Mouse (Mus musculus): ENCODE measurements at regions not wholly inside any gene's neighbourhood (a gene's known extent, or its start where the extent isn't known, plus 50 kb on each side); places are given as distances from the start of the nearest gene placed in this dataset.

DNA sequence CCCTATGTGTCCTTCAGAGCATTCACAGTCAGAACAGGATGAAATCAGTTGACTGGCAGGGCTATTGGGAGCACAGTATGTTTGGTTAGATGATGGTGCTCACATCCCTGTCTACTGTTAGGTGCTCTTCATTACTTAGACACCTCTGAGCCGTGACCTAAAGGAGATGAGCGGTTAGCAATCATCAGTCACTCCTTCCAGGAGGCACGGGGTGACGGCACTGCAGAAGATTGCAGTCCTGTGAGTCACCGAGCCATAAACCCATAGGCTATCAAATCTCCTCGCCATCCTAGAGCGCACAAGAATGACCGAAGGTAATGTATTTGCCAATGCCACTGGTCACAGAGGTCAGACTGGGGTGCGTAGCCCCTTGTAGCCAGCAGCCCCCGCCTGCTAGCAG is 176.8 kb upstream of the Arl4c start:
- no peak for ATAC-seq (replicated peaks; ENCODE audit: poor library complexity)

DNA sequence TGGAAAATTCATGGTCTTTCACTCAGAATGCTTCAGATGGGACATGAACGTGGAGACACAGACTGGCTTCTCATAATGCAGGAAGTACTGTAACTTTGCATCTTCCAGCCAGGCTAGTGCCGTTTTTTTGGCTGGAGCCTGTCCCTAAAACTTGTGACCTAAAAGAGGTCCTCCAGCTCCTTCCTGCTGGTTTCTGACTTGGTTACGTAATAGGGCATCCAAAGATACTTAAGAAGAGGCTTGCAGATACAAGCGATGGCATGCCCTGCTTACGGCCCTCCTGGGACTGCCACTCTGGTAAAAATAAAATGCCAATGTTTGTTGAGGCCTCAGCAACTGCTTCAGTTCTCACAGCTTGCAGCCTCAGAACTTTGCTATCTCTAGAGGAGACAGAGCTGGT is 177.3 kb upstream of the Arl4c start:
- ATAC-seq (replicated peaks; ENCODE audit: poor library complexity), result no peak

- no peak for ATAC-seq (replicated peaks; ENCODE audit: poor library complexity)
Measured at GRCm38 (mm10) chr1:88891041-88891440, 179.2 kb upstream of the Sh3bp4 start.

GRCm38 (mm10) chr1:88902426-88902825 is 167.8 kb upstream of the Sh3bp4 start:
- no peak for ATAC-seq (replicated peaks; ENCODE audit: poor library complexity)

DNA sequence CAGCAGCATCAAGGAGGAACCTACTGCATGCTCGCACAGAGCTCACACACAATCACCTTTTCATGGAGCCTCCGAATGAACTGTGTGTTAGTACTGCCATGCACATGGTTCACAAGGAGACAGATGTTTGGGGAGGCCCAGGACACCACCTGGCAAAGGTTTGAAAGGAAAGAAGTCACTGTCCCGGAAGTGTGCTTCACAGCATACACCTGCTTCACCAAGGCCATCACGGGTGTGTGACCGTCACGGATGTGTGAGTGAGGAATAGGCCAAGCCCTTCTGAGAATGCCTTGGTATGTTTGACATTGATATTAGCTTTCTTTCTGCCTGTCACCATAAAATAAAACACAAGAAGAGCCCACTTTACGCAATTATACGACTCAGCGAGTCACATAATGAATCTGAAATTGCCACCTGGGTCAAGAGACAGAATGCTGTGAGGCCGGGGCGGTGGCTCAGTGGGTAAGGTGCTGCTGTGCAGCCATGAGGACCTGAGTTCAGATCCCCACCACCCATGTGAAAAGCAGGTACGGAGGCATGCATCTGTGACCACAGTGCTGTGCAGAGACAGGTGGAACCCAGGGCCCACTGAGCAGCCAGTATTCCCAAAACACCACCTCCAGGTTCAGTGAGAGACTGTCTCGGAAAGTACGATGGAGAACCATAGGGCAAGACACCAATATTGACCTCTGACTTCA is 162.3 kb upstream of the Sh3bp4 start:
- ATAC-seq (replicated peaks; ENCODE audit: poor library complexity), result no peak

DNA sequence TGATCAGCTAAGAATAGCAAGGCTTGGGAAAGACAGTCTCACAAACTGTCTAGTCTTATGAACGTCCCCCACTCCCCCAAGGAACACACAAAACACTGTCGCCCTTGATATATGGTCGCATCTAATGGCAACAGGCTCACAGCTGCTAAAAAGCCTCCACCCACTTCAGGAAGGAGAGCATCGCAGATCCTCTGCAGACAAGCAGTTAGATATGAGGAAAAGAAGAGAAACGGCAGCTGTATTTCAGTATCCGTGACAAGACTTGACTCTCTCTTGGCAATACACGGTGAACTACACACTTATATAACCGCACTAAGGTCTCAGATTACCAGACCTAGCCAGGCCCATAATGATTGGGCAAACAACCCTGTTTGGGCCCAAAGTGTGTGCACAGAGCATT is 161.5 kb upstream of the Sh3bp4 start:
- ATAC-seq (replicated peaks; ENCODE audit: poor library complexity), result no peak

DNA sequence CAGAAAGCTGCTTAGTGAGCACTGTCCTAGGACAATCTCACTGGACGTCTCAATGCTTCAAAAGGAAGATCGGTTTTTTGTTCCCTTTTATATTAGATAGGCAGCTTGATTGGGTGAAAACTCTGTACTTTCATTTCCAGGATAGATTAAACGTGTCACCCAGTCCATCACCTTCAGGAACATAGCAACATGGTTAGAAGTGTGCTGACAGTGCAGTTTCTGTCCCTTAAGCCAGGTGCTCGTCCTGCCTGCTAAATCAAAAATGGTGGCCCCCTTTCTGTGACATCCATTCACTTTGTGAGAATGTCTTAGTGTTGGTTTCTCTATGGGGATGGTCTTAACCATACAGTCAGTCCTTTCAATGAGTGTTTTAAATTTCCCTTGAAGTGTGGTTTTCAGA is 160.9 kb upstream of the Sh3bp4 start:
- ATAC-seq (replicated peaks; ENCODE audit: poor library complexity), result no peak

DNA sequence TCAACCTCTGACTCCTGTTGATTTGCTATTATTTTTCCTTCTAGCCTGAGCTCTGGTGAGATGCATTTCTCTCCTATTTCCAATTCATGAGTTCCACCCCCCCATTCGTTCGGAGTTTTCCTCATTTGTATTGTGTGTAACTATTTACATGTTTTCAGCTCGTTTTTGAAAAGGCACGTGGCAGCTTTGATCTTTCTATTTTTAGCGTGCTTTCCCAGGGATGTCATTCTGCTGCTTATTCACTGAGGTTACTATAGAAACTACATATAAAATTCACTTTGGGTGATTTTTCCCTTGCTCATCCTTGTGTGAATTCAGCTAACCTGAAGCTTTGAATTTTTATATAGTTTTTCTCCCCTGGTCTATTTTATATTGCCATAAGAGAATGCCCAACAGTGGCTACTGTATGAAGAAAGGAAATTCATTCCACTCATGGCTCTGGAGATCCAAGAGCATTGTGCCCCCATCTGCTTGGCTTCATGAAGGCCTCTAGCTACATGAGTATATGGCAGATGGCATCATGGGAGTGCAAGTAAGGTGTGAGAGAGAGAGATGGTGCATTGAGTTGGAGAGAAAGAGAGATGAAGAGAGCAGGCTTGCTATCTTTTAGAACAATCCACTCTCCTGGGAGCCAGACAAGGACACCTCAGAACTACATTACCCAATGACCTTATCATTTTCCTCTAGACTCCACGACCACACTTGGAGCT is 160.2 kb upstream of the Sh3bp4 start:
- no peak for ATAC-seq (replicated peaks; ENCODE audit: poor library complexity)

DNA sequence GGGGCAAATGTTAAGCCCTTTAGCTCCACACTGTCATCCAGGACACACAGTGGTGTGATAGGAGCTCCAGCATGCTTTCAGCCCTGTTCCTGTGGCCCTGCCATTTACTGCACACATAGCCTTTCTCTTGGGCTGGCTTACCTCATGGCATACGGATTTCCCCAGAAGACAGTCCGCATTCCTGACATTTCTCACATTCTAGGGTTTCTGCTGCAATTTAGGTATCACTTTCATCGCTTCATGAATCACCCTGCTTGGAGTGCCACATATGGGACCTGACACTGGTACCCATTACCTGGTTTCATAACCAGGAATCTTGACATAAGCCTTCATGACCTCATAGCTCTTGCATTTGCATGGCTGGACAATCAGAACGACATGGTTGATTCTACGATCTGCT is 158.5 kb upstream of the Sh3bp4 start:
- no peak for ATAC-seq (replicated peaks; ENCODE audit: poor library complexity)

GRCm38 (mm10) chr1:88916531-88917050 is 153.6 kb upstream of the Sh3bp4 start:
- ATAC-seq (replicated peaks; ENCODE audit: poor library complexity), result no peak

DNA sequence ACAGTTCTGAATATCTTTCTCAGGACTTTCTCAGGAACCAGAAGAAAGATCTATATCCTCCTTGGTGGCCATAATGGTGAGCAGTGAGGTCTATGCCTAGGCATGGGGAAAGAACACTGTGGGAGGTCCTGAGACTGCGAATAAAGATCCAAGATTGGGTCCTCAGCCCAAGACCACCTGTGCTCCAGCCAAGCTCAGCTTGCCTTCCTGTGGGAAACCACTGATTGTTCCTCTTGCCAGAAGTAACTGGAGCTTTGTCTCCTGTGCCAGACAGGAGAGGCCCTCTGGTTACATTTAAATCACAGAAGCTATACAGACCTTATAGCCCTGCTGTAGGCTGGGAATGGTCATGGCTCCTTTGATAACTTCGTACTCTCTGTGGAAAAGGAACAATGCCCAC is 148.8 kb upstream of the Sh3bp4 start:
- ATAC-seq (replicated peaks; ENCODE audit: poor library complexity), result no peak

DNA sequence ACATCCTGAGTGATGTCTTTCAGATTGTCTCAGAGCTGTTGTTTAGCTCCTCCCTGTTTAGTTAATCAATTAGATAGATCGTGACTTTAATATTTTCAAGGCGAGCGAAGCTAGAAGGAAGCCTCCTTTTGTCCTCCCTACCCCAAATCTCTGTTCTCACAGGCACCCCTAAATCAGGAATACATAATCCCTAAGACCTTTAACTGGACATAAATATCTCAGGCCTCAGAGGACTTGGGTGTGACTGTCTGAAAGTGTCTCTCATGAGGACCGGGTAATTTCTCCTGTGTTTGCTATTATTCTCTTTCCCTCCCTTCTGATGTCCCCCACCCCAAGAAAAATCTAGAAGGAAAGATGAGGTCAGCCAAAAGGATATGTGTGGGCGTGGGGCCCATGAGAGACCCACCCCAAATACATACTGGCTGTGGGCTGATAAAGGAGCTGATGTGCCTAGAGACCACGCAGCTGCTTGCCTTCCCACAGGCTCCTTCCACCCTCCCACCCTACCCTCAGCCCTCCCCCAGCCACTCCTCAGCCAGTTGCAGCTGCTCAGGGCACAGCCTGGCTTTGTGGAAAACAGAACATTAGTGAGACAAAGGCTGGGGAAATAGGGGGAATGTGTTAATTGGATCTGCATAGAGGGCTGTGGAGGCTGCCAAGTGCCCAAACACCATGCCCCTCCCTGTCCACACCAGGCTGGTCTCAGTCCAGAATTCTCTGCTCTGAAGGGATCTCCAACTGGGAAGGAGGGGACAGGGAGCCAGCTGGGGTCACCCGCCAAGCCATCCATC is 146.2 kb upstream of the Sh3bp4 start:
- no peak for ATAC-seq (replicated peaks; ENCODE audit: poor library complexity)

DNA sequence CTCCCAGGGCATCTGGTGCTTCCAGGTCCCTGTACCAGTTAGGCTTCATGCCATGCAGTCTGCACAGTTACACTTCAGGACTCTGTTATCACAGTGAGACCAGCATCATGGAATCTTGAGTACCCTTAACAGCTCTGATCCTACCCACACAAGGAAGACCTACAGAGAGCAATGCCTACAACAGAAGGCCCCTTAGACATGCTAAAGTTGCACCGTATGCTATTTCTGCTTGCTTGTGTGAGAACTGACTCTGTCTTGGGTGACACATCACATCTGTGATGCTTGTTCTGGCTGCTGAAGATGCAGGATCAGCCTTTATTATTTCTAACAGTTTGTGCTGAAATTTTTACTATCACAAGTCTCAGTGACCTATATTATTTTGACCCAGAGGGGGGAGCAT is 135.0 kb upstream of the Sh3bp4 start:
- ATAC-seq (replicated peaks; ENCODE audit: poor library complexity), result no peak

- no peak for ATAC-seq (replicated peaks; ENCODE audit: poor library complexity)
Measured at GRCm38 (mm10) chr1:88935779-88936178, 134.4 kb upstream of the Sh3bp4 start.

- no peak for ATAC-seq (replicated peaks; ENCODE audit: poor library complexity)
Measured at GRCm38 (mm10) chr1:88937327-88937726, 132.9 kb upstream of the Sh3bp4 start.

- ATAC-seq (replicated peaks; ENCODE audit: poor library complexity), result no peak
Measured at GRCm38 (mm10) chr1:88938458-88938857, 131.8 kb upstream of the Sh3bp4 start.

DNA sequence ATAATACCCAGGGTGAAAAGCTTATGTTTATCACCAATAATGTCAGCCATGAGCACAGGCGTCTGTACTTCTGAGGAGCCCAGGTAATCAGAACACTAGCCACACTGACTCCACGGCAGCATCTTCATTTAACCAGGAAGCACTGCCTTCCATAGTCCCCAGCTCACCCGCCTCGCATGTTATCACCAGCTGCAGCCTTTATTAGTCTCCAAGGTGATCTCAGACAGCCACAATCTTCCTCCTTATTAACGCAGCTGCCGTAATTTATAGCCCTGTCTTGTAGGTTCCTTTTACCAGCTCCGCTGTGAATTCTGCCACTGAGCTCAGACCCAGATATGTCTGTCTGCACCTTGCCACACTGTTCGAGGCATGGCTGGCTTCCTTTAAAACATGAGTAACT is 127.2 kb upstream of the Sh3bp4 start:
- no peak for ATAC-seq (replicated peaks; ENCODE audit: poor library complexity)

DNA sequence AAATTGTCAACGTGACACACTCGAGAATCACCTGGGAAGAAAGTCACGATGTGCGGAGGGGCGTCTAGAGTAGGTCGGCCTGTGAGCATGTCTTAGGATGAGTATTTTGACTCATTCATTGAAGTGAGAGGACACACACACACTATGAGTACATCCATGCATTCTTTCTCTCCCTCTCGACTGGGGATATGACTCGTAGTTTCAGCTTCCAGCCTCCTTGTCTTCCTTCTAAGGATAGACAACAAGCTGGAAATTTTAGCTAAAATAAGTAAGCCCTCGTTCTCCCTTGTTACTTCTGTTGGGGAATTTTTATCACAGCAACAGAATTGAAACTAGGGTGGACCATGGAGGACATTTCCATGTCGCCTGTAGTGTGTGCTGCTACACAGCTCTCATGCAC is 124.3 kb upstream of the Sh3bp4 start:
- ATAC-seq (replicated peaks; ENCODE audit: poor library complexity), result no peak

GRCm38 (mm10) chr1:88946374-88946773 is 123.8 kb upstream of the Sh3bp4 start:
- no peak for ATAC-seq (replicated peaks; ENCODE audit: poor library complexity)

DNA sequence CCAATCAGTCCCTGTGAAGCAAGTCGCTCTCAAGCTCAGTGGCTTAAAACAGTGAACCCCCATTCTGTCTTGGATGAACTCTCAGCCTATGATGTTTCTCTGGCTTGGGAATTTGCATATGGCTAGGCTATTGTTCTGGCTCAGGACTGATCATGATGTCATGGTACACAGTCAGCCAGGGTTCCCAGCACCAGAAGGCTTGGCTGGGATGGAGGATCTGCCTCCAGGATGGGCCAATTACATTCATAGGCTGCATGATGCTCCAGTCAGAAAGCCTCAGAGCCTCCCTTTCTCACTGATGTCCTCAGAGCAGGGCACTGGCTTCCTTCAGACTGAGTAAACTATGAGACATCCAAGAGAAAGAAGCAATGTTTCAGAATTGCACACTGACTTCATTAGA is 120.3 kb upstream of the Sh3bp4 start:
- ATAC-seq (replicated peaks; ENCODE audit: poor library complexity), result no peak

GRCm38 (mm10) chr1:88953516-88953915 is 116.7 kb upstream of the Sh3bp4 start:
- ATAC-seq (replicated peaks; ENCODE audit: poor library complexity), result no peak

DNA sequence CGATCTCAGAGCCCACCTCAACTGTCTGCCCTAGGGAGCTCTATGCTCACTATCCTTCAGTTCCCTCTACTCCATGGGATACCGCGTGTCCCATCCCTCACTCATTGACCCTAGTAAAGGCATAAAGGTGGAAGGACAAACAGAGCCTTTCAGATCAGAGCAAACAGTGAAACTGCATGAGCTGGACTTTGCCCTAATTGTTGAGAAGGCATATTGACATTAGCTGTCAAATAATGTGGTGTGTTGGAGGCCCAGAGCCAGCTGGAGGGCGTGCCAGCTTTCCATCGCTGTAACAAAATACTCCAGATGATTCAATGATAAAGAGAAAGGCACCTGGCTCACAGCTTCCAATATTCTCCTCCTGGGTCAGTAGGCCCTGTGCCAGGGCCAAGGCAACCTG is 115.4 kb upstream of the Sh3bp4 start:
- ATAC-seq (replicated peaks; ENCODE audit: poor library complexity), result no peak

Measured in megakaryocyte progenitor cell, adult 5-6 weeks (primary cell).